Mouse (Mus musculus): ENCODE results near the gene Ap2b1. TPM values are rescaled to one million over a fixed set of nuclear protein-coding genes. Genes with fewer than 3 reads are reported as not detected.

Gene Ap2b1
- polyA plus RNA-seq, 1 experiment from 2014 or later, result 53.8 TPM

Other genes starting within 250 kb of the Ap2b1 start
- 2.6 and 3.4 TPM in 2 replicates for gene Slfn2, start 233.9 kb upstream of the Ap2b1 start, polyA plus RNA-seq (2016; fragmentation: Nextera tagmentation; extraction: Ambion mirVana)
- gene Slfn1, start 182.2 kb upstream of the Ap2b1 start, polyA plus RNA-seq (2016; fragmentation: Nextera tagmentation; extraction: Ambion mirVana), result not detected in 2 replicates
- not detected in 2 replicates for gene Slfn4, start 123.8 kb upstream of the Ap2b1 start, polyA plus RNA-seq (2016; fragmentation: Nextera tagmentation; extraction: Ambion mirVana)
- 1.1 and 1.2 TPM in 2 replicates for gene Slfn3, start 107.7 kb upstream of the Ap2b1 start, polyA plus RNA-seq (2016; fragmentation: Nextera tagmentation; extraction: Ambion mirVana)
- 3.0 and 3.4 TPM in 2 replicates for gene Slfn14, start 12.3 kb upstream of the Ap2b1 start, polyA plus RNA-seq (2016; fragmentation: Nextera tagmentation; extraction: Ambion mirVana)
- 9.9 and 10.2 TPM in 2 replicates for gene Pex12, start 3.6 kb downstream of the Ap2b1 start, polyA plus RNA-seq (2016; fragmentation: Nextera tagmentation; extraction: Ambion mirVana)
- 13.4 and 13.6 TPM in 2 replicates for gene Rasl10b, start 110.1 kb downstream of the Ap2b1 start, polyA plus RNA-seq (2016; fragmentation: Nextera tagmentation; extraction: Ambion mirVana)
- 0.32 TPM in 1 of 2 replicates, not detected in the other for gene Gas2l2, start 130.4 kb downstream of the Ap2b1 start, polyA plus RNA-seq (2016; fragmentation: Nextera tagmentation; extraction: Ambion mirVana)
- gene 1700020L24Rik, start 138.7 kb downstream of the Ap2b1 start, polyA plus RNA-seq (2016; fragmentation: Nextera tagmentation; extraction: Ambion mirVana), result 1.4 and 1.6 TPM in 2 replicates
- gene Mmp28, start 164.0 kb downstream of the Ap2b1 start, polyA plus RNA-seq (2016; fragmentation: Nextera tagmentation; extraction: Ambion mirVana), result 3.4 and 3.5 TPM in 2 replicates
- gene Taf15, start 174.1 kb downstream of the Ap2b1 start, polyA plus RNA-seq (2016; fragmentation: Nextera tagmentation; extraction: Ambion mirVana), result 12.1 and 12.9 TPM in 2 replicates
- not detected in 2 replicates for gene Heatr9, start 223.2 kb downstream of the Ap2b1 start, polyA plus RNA-seq (2016; fragmentation: Nextera tagmentation; extraction: Ambion mirVana)
- 0.53 TPM in 1 of 2 replicates, not detected in the other for gene Ccl5, start 231.5 kb downstream of the Ap2b1 start, polyA plus RNA-seq (2016; fragmentation: Nextera tagmentation; extraction: Ambion mirVana)

Measured in heart, embryonic 12.5 days (tissue).